Mouse (Mus musculus) liver, embryonic 13.5 days (tissue): ENCODE measurements around the gene Itgb5. TPM values are rescaled to one million over a fixed set of nuclear protein-coding genes. Genes with fewer than 3 reads are reported as not detected.

ENCODE experiments used
- ATAC-seq: fragments of 200-750 bp; cut with Nextera tagmentation; 2 replicates; pipeline ENCODE4 v1.8.0; 2017; ENCODE audit warnings: low read depth, mild to moderate bottlenecking, moderate number of reproducible peaks, moderate library complexity
- DNase-seq: peaks from one replicate; pipeline ENCODE4 v3.0.0; 2022
- H3K27ac ChIP-seq: fragments of 300-500 bp; sonication (generic); 2 replicates; pipeline ENCODE4 v1.5.1; 2015; ENCODE audit warnings: moderate library complexity, mild to moderate bottlenecking, inconsistent platforms
- H3K27me3 ChIP-seq: fragments of 300-500 bp; sonication (generic); 2 replicates; pipeline ENCODE4 v1.6.1; 2015; ENCODE audit warnings: mild to moderate bottlenecking, inconsistent platforms
- H3K36me3 ChIP-seq: fragments of 300-500 bp; sonication (generic); 2 replicates; pipeline ENCODE4 v1.6.1; 2015; ENCODE audit warnings: mild to moderate bottlenecking, inconsistent platforms
- H3K4me1 ChIP-seq: fragments of 300-500 bp; sonication (generic); replicated peaks from 2 replicates; pipeline ENCODE4 v1.6.1; 2015; ENCODE audit warnings: inconsistent platforms
- H3K4me2 ChIP-seq: fragments of 300-500 bp; sonication (generic); 2 replicates; pipeline ENCODE4 v1.6.1; 2015; ENCODE audit warnings: inconsistent platforms, mild to moderate bottlenecking, moderate library complexity
- H3K4me3 ChIP-seq: fragments of 300-500 bp; sonication (generic); replicated peaks from 2 replicates; pipeline ENCODE4 v1.5.1; 2015; ENCODE audit warnings: mild to moderate bottlenecking, inconsistent platforms
- H3K9ac ChIP-seq: fragments of 300-500 bp; sonication (generic); 2 replicates; pipeline ENCODE4 v1.6.1; 2015; ENCODE audit warnings: mild to moderate bottlenecking, inconsistent platforms
- H3K9me3 ChIP-seq: fragments of 300-500 bp; sonication (generic); replicated peaks from 2 replicates; pipeline ENCODE4 v1.6.1; 2016; ENCODE audit warnings: inconsistent platforms
- WGBS: fragments of 180-500 bp; shearing (Covaris S2); methylation state at CpG from one replicate; pipeline ENCODE4 v1.1.7; 2015; ENCODE audit not compliant: insufficient replicate concordance; 5-methylcytosine and 5-hydroxymethylcytosine counted together
- polyA plus RNA-seq: library from polyadenylated mRNA; unstranded; fragments of >200 nt; fragmentation: Nextera tagmentation; extraction: Ambion mirVana; gene quantifications from 2 replicates; pipeline ENCODE4 v1.2.1, GENCODE M21; 2015

Gene Itgb5
- polyA plus RNA-seq, 1 experiment from 2014 or later = 10.9 TPM

- no peak for DNase-seq
- H3K4me2 ChIP-seq = no peak overlapping the region
- H3K27ac ChIP-seq = peak overlapping the region; percentile 67; the same call in 1 of the 2 replicates
- H3K4me1 ChIP-seq = peaks cover 50% of the 10 kb centered on the region
- no peak overlapping the region for H3K4me3 ChIP-seq
- H3K36me3 ChIP-seq = peaks cover 4% of the 10 kb centered on the region; the same call in 1 of the 2 replicates
- WGBS = 42% methylated on average over 5 of the region's 5 CpGs
- no peak for ATAC-seq
- H3K9me3 ChIP-seq = no peaks in the 10 kb centered on the region
- no peaks in the 10 kb centered on the region for H3K27me3 ChIP-seq
- no peak overlapping the region for H3K9ac ChIP-seq
Measured at GRCm38 (mm10) chr16:33921514-33921913, 92.0 kb downstream of the Itgb5 start.

DNA sequence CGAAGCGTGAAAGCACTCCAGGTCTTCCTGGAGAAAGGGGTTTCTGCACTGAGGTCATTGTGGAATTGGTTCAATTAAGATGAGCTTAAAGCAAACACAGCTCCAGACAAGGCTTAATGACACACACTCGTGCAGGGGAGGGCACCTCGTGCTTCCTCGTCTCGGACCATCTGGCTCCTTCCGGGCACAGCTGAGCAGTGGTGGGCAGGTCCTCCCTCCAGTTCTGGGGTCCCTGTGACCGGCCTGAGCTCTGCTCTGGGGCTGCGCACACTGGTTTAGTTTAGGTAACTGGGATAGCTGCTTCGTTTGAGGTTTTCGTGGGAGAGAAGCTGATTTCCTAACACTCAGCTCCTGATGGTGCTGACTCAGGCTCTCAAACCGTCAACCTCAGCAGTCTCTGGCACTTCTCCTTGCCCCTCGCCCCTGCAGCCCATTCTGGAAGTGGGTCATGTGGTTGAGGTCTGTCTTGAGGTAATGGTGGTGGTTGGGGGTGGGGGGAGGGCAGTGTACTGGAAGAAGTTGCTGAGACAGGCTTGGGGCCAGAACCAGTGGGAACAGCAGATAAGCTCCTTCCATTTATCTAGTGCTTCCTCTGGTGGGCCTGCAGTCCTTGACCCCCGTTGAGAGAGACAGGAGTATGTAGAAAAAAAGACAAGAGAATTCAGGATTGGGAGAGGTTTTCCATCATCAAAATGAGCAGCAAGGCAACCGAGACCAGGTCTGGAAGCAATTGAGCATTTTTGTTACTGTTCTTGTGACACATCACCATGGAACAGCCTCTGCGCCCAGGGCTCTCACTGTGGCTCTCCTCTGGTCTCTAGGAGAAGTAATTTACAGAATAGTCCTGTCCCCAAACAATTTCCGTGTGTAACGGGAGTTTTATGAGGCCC, 92.9 kb downstream of the Itgb5 start:
- no peaks in the 10 kb centered on the region for H3K27me3 ChIP-seq
- H3K9ac ChIP-seq = 0 out of 2 replicates have a peak overlapping the region, but pooled peaks have one; percentile 18
- H3K9me3 ChIP-seq = no peaks in the 10 kb centered on the region
- H3K27ac ChIP-seq = peak overlapping the region; percentile 67
- peak; percentile 22 for DNase-seq
- H3K36me3 ChIP-seq = peaks cover 4% of the 10 kb centered on the region; the same call in 1 of the 2 replicates
- 12% methylated on average over 18 of the region's 18 CpGs for WGBS
- peaks cover 42% of the 10 kb centered on the region for H3K4me1 ChIP-seq
- H3K4me2 ChIP-seq = peak overlapping the region; percentile 42
- peak; percentile 59 for ATAC-seq
- no peak overlapping the region for H3K4me3 ChIP-seq

- H3K27me3 ChIP-seq = no peaks in the 10 kb centered on the region
- 19% methylated on average over 5 of the region's 5 CpGs for WGBS
- no peaks in the 10 kb centered on the region for H3K9me3 ChIP-seq
- no peak overlapping the region for H3K4me3 ChIP-seq
- H3K4me1 ChIP-seq = peaks cover 38% of the 10 kb centered on the region
- H3K4me2 ChIP-seq = peak overlapping the region; percentile 42; the same call in 1 of the 2 replicates
- peak overlapping the region; percentile 67 for H3K27ac ChIP-seq
- peaks cover 4% of the 10 kb centered on the region; the same call in 1 of the 2 replicates for H3K36me3 ChIP-seq
- DNase-seq (no peak), ATAC-seq (no peak)
- 0 out of 2 replicates have a peak overlapping the region, but pooled peaks have one; percentile 18 for H3K9ac ChIP-seq
Measured at GRCm38 (mm10) chr16:33923001-33923316, 93.5 kb downstream of the Itgb5 start.

GRCm38 (mm10) chr16:33923758-33924157, 94.3 kb downstream of the Itgb5 start:
- Histone ChIP-seq H3K27me3 (no peaks in the 10 kb centered on the region), H3K27ac (no peak overlapping the region), H3K4me3 (no peak overlapping the region), H3K9ac (no peak overlapping the region), H3K4me2 (peak overlapping the region; percentile 4; the same call in 1 of the 2 replicates), H3K9me3 (no peaks in the 10 kb centered on the region), H3K36me3 (peaks cover 4% of the 10 kb centered on the region; the same call in 1 of the 2 replicates), H3K4me1 (peaks cover 41% of the 10 kb centered on the region)
- DNase-seq = peak; percentile 28
- WGBS = 22% methylated on average over 8 of the region's 8 CpGs
- peak; percentile 78 for ATAC-seq

- 59% methylated on average over 6 of the region's 6 CpGs for WGBS
- no peaks in the 10 kb centered on the region for H3K27me3 ChIP-seq
- H3K4me3 ChIP-seq = no peak overlapping the region
- no peaks in the 10 kb centered on the region for H3K9me3 ChIP-seq
- H3K4me2 ChIP-seq = no peak overlapping the region
- ATAC-seq = no peak
- no peak overlapping the region for H3K27ac ChIP-seq
- H3K9ac ChIP-seq = no peak overlapping the region
- H3K36me3 ChIP-seq = no peaks in the 10 kb centered on the region
- H3K4me1 ChIP-seq = peaks cover 38% of the 10 kb centered on the region
- no peak for DNase-seq
Measured at GRCm38 (mm10) chr16:33927263-33927824, 97.9 kb downstream of the Itgb5 start.

DNA sequence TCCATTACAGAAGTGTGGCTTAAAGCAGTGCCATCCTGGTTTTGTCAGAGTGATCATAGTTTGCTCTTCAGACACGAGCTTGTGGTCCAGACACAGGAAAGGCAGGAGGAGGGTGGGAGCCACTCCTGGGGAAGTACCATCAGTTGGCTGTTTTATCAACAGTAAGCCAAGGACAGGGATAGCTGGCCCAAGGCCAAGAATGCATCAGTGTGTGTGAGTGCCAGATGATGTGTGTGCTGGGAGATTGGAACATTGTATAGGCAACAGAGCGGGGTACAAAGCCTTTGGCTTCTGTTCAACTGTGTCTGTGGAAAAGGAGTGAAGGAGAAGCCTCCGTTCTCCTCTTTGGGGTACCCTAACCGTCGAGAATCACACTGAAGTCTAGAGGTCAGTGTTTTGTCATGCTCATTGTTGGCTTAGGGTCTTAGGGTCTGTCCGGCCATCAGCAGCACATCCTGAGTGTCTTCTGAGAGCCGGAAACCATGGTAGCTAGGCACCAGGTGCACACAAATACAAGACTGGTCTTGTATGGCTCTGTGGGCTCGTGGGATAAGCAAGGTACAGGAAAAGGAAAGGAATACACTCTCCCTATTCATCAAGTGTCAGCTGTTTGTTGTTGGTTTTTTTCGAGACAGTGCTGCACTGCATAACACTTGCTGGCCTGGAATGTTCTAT, 99.5 kb downstream of the Itgb5 start:
- no peak for DNase-seq
- H3K4me3 ChIP-seq = no peak overlapping the region
- H3K27ac ChIP-seq = no peak overlapping the region
- H3K4me2 ChIP-seq = no peak overlapping the region
- no peak overlapping the region for H3K9ac ChIP-seq
- WGBS = 52% methylated on average over 9 of the region's 9 CpGs
- H3K27me3 ChIP-seq = no peaks in the 10 kb centered on the region
- peaks cover 24% of the 10 kb centered on the region for H3K4me1 ChIP-seq
- no peak for ATAC-seq
- no peaks in the 10 kb centered on the region for H3K36me3 ChIP-seq
- H3K9me3 ChIP-seq = no peaks in the 10 kb centered on the region

DNA sequence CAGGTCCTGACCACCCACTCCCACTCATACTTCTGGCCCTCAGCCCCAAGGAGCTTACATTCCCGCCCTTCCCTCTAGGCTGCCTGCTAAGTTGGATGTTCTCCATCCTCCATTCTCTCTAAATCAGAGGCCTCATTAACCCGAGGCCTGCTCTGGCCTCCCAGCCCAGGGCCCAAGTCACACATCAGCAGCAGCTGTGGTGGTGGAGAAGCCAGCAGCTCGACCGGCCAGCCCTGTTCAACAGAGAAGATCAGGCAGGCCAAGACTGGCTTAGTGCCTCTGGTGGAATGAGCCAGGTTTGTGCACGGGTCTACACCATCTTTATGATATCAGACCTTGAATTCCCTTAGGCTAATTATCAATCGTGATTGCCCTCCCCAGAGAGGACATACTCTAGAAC, 101.3 kb downstream of the Itgb5 start:
- DNase-seq (no peak), ATAC-seq (no peak)
- Histone ChIP-seq H3K36me3 (no peaks in the 10 kb centered on the region), H3K27me3 (no peaks in the 10 kb centered on the region), H3K4me2 (no peak overlapping the region), H3K9me3 (no peaks in the 10 kb centered on the region), H3K4me1 (peaks cover 29% of the 10 kb centered on the region), H3K9ac (no peak overlapping the region), H3K4me3 (no peak overlapping the region), H3K27ac (no peak overlapping the region)
- WGBS = 57% methylated on average over 6 of the region's 6 CpGs

DNA sequence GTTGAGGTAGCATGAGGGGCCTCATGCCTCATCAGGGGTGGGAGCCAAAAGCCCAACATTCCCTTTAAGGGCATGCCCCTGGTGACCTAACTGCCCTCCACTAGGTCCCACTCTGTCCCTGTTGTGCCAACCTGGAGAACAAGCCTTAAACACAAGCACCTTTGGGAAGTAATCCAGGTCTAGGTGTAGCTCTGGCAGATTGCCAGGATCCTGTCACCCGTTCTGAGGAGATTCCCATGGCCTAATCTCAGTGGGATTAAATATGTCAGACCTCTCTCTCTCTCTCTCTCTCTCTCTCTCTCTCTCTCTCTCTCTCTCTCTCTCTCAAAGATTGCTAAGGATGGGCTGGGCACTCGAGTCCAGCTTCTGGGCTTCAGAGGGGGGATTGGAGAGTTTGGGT, 102.2 kb downstream of the Itgb5 start:
- H3K4me2 ChIP-seq = no peak overlapping the region
- H3K4me3 ChIP-seq = no peak overlapping the region
- WGBS = 54% methylated on average over 2 of the region's 2 CpGs
- no peaks in the 10 kb centered on the region for H3K9me3 ChIP-seq
- ATAC-seq (no peak), DNase-seq (no peak)
- no peaks in the 10 kb centered on the region for H3K27me3 ChIP-seq
- peaks cover 29% of the 10 kb centered on the region for H3K4me1 ChIP-seq
- no peak overlapping the region for H3K9ac ChIP-seq
- H3K36me3 ChIP-seq = no peaks in the 10 kb centered on the region
- H3K27ac ChIP-seq = no peak overlapping the region

DNA sequence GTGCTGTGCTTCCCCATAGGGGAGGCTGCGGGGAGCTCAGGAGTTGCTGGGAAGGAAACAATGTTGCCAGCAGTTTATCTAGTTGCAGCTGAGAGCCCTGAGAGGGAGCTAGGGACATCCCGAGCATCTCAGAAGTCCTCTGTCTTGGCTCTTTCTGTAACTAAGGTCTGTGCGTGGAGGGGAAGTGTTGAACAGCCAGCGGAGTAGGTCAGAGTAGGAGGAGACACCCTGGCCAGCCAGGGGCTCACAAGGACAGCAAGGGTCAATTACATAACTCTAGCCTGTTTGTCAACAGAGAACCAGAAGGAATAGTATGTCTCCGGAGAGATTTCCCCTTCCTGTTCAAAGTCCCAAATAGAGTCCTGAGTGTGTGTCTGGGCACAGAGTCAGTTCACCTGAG, 102.7 kb downstream of the Itgb5 start:
- 44% methylated on average over 5 of the region's 5 CpGs for WGBS
- Histone ChIP-seq H3K4me1 (peaks cover 29% of the 10 kb centered on the region), H3K4me3 (no peak overlapping the region), H3K27me3 (no peaks in the 10 kb centered on the region), H3K9ac (no peak overlapping the region), H3K4me2 (no peak overlapping the region), H3K27ac (no peak overlapping the region), H3K9me3 (no peaks in the 10 kb centered on the region), H3K36me3 (no peaks in the 10 kb centered on the region)
- ATAC-seq (no peak), DNase-seq (no peak)

DNA sequence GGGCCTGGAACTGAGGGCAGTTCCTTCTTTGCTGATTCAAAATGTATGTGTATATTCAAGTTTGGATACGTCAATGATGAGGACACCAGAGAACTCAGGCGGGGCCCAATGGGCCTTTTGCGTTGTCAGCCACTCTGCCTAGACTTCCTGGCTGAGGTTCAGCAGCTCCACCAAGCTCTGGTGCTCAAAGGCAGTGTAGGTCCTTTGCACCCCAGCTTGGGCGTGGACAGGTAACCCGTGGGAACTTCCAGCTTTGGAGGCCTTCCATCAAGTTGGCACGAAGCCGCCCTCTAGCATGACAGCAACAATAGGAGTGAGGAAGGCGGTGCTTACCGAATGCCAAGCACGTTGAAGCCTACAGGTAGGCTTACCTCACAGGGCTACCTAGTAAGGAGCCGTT, 103.9 kb downstream of the Itgb5 start:
- no peaks in the 10 kb centered on the region for H3K9me3 ChIP-seq
- no peaks in the 10 kb centered on the region for H3K36me3 ChIP-seq
- DNase-seq (no peak), ATAC-seq (no peak)
- H3K4me3 ChIP-seq = no peak overlapping the region
- no peak overlapping the region for H3K27ac ChIP-seq
- peaks cover 32% of the 10 kb centered on the region for H3K4me1 ChIP-seq
- no peak overlapping the region for H3K9ac ChIP-seq
- no peak overlapping the region for H3K4me2 ChIP-seq
- H3K27me3 ChIP-seq = no peaks in the 10 kb centered on the region
- WGBS = 80% methylated on average over 11 of the region's 11 CpGs

DNA sequence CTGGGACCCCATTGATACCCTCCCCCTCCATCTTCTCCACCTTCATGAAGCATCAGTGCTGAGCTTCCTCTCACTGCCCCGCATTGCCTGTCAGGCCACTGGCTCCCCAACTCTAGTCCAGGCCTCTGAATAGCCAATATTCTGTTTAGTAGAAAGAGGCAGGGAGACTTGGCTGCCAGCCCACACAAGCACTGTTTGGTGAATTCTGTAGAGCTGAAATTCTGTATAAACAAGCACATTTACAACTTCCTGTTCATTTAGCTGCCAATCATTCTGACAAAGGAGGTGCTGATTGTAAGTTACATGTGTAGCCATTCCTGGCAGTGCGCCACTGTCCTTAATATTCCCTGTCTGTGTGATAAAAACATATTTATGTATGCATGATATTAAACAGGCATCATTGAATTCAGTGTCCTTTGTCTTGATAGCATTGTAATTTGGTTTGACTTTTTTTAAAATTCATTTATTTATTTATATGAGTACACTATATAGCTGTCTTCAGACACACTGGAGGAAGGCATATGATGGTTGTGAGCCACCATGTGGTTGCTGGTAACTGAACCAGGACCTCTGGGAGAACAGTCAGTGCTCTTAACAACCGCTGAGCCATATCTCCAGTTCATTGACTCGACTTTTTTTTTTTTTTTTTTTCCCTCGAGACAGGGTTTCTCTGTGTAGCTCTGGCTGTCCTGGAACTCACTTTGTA, 105.4 kb downstream of the Itgb5 start:
- no peaks in the 10 kb centered on the region for H3K9me3 ChIP-seq
- ATAC-seq (no peak), DNase-seq (no peak)
- WGBS = 46% methylated on average over 5 of the region's 5 CpGs
- peaks cover 28% of the 10 kb centered on the region for H3K4me1 ChIP-seq
- peak overlapping the region; percentile 44; the same call in 1 of the 2 replicates for H3K27ac ChIP-seq
- H3K4me3 ChIP-seq = no peak overlapping the region
- no peak overlapping the region for H3K4me2 ChIP-seq
- no peaks in the 10 kb centered on the region for H3K36me3 ChIP-seq
- H3K27me3 ChIP-seq = no peaks in the 10 kb centered on the region
- no peak overlapping the region for H3K9ac ChIP-seq
